Mouse (Mus musculus): Measurements from ENCODE around the gene Ppfia1. TPM values are rescaled to one million over a fixed set of nuclear protein-coding genes. Genes with fewer than 3 reads are reported as not detected.

The Ppfia1 gene
- polyA plus RNA-seq, 1 experiment = 17.1 TPM

DNA sequence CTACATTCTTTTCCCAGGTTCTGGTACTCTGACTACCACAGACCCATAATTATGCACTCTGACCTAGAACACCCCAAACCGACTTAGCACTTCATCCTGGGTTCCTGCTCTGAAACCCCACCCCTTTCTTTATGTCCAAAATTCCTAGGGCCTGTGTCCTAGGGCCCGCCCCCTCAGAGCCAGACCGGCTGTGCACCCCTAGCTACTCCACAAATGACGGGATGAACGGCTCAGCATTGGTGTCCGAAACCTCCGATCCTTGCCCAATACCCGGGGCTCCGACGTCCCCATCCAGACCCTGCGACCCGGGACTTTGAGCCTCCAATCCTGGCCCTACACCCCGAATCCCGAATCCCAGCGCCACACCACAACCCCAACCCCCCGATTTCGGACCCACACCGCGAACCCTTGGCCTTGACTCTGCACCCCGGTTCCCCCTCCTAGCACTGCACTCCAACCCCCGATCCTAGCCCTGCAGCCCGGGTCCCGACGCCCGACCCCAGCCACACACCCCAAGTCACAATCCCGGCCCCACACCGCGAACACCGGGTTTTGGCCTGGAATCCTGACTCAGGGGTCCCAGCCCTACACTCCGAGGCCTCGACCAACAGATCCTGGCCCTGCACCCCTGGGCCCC, 83.5 kb downstream of the Ppfia1 start:
- no peak for TF ChIP-seq CTCF (IDR thresholded peaks at IDR 0.05; ENCODE audit: control insufficient read depth, insufficient read depth, insufficient replicate concordance, low read depth, low read length)
- TF ChIP-seq POLR2A (IDR thresholded peaks at IDR 0.05; ENCODE audit: control insufficient read depth, low read depth, low read length) = no peak
- Histone ChIP-seq H3K4me3 (ENCODE audit: control insufficient read depth, low read depth, low read length) (peak overlapping the region; percentile 96), H3K4me1 (ENCODE audit: control insufficient read depth, insufficient read depth, low read length) (peaks cover 13% of the 10 kb centered on the region), H3K27me3 (ENCODE audit: control insufficient read depth, insufficient read depth, low read length) (no peaks in the 10 kb centered on the region), H3K27ac (ENCODE audit: control insufficient read depth, insufficient read depth, low read depth, low read length) (peak overlapping the region; percentile 19), H3K36me3 (ENCODE audit: control insufficient read depth, insufficient read depth, low read length) (no peaks in the 10 kb centered on the region)

- Histone ChIP-seq H3K4me3 (ENCODE audit: control insufficient read depth, low read depth, low read length) (no peak overlapping the region), H3K4me1 (ENCODE audit: control insufficient read depth, insufficient read depth, low read length) (peaks cover 13% of the 10 kb centered on the region), H3K27ac (ENCODE audit: control insufficient read depth, insufficient read depth, low read depth, low read length) (no peak overlapping the region), H3K27me3 (ENCODE audit: control insufficient read depth, insufficient read depth, low read length) (no peaks in the 10 kb centered on the region), H3K36me3 (ENCODE audit: control insufficient read depth, insufficient read depth, low read length) (no peaks in the 10 kb centered on the region)
- TF ChIP-seq POLR2A (IDR thresholded peaks at IDR 0.05; ENCODE audit: control insufficient read depth, low read depth, low read length) (no peak), CTCF (IDR thresholded peaks at IDR 0.05; ENCODE audit: control insufficient read depth, insufficient read depth, insufficient replicate concordance, low read depth, low read length) (no peak)
Observed at GRCm38 (mm10) chr7:144469181-144469641, 84.3 kb downstream of the Ppfia1 start.

GRCm38 (mm10) chr7:144468741-144469140, 84.8 kb downstream of the Ppfia1 start:
- H3K27me3 ChIP-seq (ENCODE audit: control insufficient read depth, insufficient read depth, low read length) = no peaks in the 10 kb centered on the region
- TF ChIP-seq CTCF (IDR thresholded peaks at IDR 0.05; ENCODE audit: control insufficient read depth, insufficient read depth, insufficient replicate concordance, low read depth, low read length) (no peak), POLR2A (IDR thresholded peaks at IDR 0.05; ENCODE audit: control insufficient read depth, low read depth, low read length) (no peak)
- no peak overlapping the region for H3K27ac ChIP-seq (ENCODE audit: control insufficient read depth, insufficient read depth, low read depth, low read length)
- no peak overlapping the region for H3K4me3 ChIP-seq (ENCODE audit: control insufficient read depth, low read depth, low read length)
- H3K36me3 ChIP-seq (ENCODE audit: control insufficient read depth, insufficient read depth, low read length) = no peaks in the 10 kb centered on the region
- H3K4me1 ChIP-seq (ENCODE audit: control insufficient read depth, insufficient read depth, low read length) = peaks cover 13% of the 10 kb centered on the region

- Histone ChIP-seq H3K27me3 (ENCODE audit: control insufficient read depth, insufficient read depth, low read length) (no peaks in the 10 kb centered on the region), H3K4me1 (ENCODE audit: control insufficient read depth, insufficient read depth, low read length) (no peaks in the 10 kb centered on the region), H3K27ac (ENCODE audit: control insufficient read depth, insufficient read depth, low read depth, low read length) (no peak overlapping the region), H3K4me3 (ENCODE audit: control insufficient read depth, low read depth, low read length) (no peak overlapping the region), H3K36me3 (ENCODE audit: control insufficient read depth, insufficient read depth, low read length) (peaks cover 2% of the 10 kb centered on the region; the same call in 1 of the 2 replicates)
- TF ChIP-seq POLR2A (IDR thresholded peaks at IDR 0.05; ENCODE audit: control insufficient read depth, low read depth, low read length) = no peak
- no peak for TF ChIP-seq CTCF (IDR thresholded peaks at IDR 0.05; ENCODE audit: control insufficient read depth, insufficient read depth, insufficient replicate concordance, low read depth, low read length)
Observed at GRCm38 (mm10) chr7:144462577-144462976, 91.0 kb downstream of the Ppfia1 start.

GRCm38 (mm10) chr7:144461246-144461902, 92.2 kb downstream of the Ppfia1 start:
- H3K36me3 ChIP-seq (ENCODE audit: control insufficient read depth, insufficient read depth, low read length) = peaks cover 2% of the 10 kb centered on the region; the same call in 1 of the 2 replicates
- no peaks in the 10 kb centered on the region for H3K27me3 ChIP-seq (ENCODE audit: control insufficient read depth, insufficient read depth, low read length)
- no peak overlapping the region for H3K4me3 ChIP-seq (ENCODE audit: control insufficient read depth, low read depth, low read length)
- H3K27ac ChIP-seq (ENCODE audit: control insufficient read depth, insufficient read depth, low read depth, low read length) = no peak overlapping the region
- TF ChIP-seq POLR2A (IDR thresholded peaks at IDR 0.05; ENCODE audit: control insufficient read depth, low read depth, low read length) = no peak
- TF ChIP-seq CTCF (IDR thresholded peaks at IDR 0.05; ENCODE audit: control insufficient read depth, insufficient read depth, insufficient replicate concordance, low read depth, low read length) = no peak
- H3K4me1 ChIP-seq (ENCODE audit: control insufficient read depth, insufficient read depth, low read length) = no peaks in the 10 kb centered on the region

DNA sequence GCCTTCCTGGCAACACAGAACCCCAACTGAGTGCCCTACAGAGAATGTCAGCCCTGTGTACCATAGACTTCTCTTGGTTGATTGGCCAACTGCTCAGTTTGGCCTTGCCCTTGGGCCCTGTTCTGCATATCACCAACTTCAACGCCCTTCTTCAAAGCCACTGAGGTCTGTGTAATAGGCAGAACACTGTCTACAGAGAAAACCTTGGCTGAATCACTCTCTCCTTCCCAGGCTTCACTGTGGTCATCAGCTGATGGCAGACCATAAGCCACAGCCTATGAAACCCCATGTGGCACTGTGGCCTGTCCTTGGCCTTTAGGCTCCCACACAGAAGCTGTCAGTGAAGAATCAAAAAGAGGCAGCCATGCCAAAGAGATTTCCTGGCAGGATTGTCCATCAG, 94.6 kb downstream of the Ppfia1 start:
- H3K27me3 ChIP-seq (ENCODE audit: control insufficient read depth, insufficient read depth, low read length) = no peaks in the 10 kb centered on the region
- TF ChIP-seq POLR2A (IDR thresholded peaks at IDR 0.05; ENCODE audit: control insufficient read depth, low read depth, low read length) = no peak
- TF ChIP-seq CTCF (IDR thresholded peaks at IDR 0.05; ENCODE audit: control insufficient read depth, insufficient read depth, insufficient replicate concordance, low read depth, low read length) = no peak
- peaks cover 2% of the 10 kb centered on the region; the same call in 1 of the 2 replicates for H3K36me3 ChIP-seq (ENCODE audit: control insufficient read depth, insufficient read depth, low read length)
- H3K4me3 ChIP-seq (ENCODE audit: control insufficient read depth, low read depth, low read length) = no peak overlapping the region
- H3K4me1 ChIP-seq (ENCODE audit: control insufficient read depth, insufficient read depth, low read length) = no peaks in the 10 kb centered on the region
- no peak overlapping the region for H3K27ac ChIP-seq (ENCODE audit: control insufficient read depth, insufficient read depth, low read depth, low read length)

DNA sequence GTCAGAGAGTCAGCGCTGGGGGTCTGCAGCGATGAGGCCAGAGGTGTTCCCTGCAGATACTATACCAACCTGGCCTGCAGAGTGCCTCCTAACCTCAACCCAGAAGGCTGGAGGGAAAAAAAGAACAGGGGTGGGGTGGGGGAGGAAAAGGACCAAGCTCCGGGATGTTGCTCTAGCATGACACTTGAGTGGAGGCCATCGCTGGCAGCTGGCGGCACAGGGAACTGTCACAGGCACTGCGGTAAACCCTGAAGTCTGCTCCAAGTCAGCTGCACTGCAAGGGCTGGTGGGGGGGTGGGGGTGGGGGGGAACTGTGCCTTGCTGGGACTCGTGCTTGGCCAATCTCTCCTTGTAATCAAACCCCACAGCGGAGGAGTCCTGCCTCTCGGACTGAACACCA, 102.9 kb downstream of the Ppfia1 start:
- Histone ChIP-seq H3K27me3 (ENCODE audit: control insufficient read depth, insufficient read depth, low read length) (no peaks in the 10 kb centered on the region), H3K36me3 (ENCODE audit: control insufficient read depth, insufficient read depth, low read length) (peaks cover 3% of the 10 kb centered on the region; the same call in 1 of the 2 replicates)
- TF ChIP-seq CTCF (IDR thresholded peaks at IDR 0.05; ENCODE audit: control insufficient read depth, insufficient read depth, insufficient replicate concordance, low read depth, low read length) = no peak
- TF ChIP-seq POLR2A (IDR thresholded peaks at IDR 0.05; ENCODE audit: control insufficient read depth, low read depth, low read length) = no peak

More for the DNA sequence above, 102.9 kb downstream of the Ppfia1 start:
- H3K4me1 ChIP-seq (ENCODE audit: control insufficient read depth, insufficient read depth, low read length) = no peaks in the 10 kb centered on the region
- no peak overlapping the region for H3K4me3 ChIP-seq (ENCODE audit: control insufficient read depth, low read depth, low read length)
- no peak overlapping the region for H3K27ac ChIP-seq (ENCODE audit: control insufficient read depth, insufficient read depth, low read depth, low read length)
